Mouse (Mus musculus) lung, adult 2 months (tissue): ENCODE measurements around the gene Zfp975. TPM values are rescaled to one million over a fixed set of nuclear protein-coding genes. Genes with fewer than 3 reads are reported as not detected.
"Not testable (repeated sequence)": the region's sequence is repeated elsewhere in the genome, so short reads cannot be mapped to it uniquely, and the experiment has no call there.

ENCODE experiments used
- DNase-seq: peaks from one replicate; pipeline ENCODE4 v3.0.0; 2022
- H3K4me1 ChIP-seq: fragments of 200-500 bp; 2 replicates; pipeline ENCODE4 v1.6.1; 2011; ENCODE audit warnings: low read length; ENCODE audit not compliant: control insufficient read depth, insufficient read depth
- H3K4me3 ChIP-seq: fragments of 200-500 bp; replicated peaks from 2 replicates; pipeline ENCODE3; 2011; ENCODE audit warnings: low read depth, mild to moderate bottlenecking, control low read depth, low read length; ENCODE audit errors: extremely low read depth
- CTCF ChIP-seq: fragments of 200-500 bp; IDR thresholded peaks from 2 replicates; pipeline ENCODE4 v1.5.1; 2011; ENCODE audit warnings: mild to moderate bottlenecking, low read length, control low read depth; ENCODE audit not compliant: insufficient read depth
- POLR2A ChIP-seq: fragments of 200-500 bp; IDR thresholded peaks from 2 replicates; pipeline ENCODE4 v1.6.1; 2011; ENCODE audit warnings: low read depth, mild to moderate bottlenecking, control low read depth, low read length, borderline replicate concordance; ENCODE audit errors: extremely low read depth
- WGBS: fragments of 180-500 bp; shearing (Covaris S2); methylation state at CpG from one replicate; pipeline ENCODE4 v1.1.7; 2018; 5-methylcytosine and 5-hydroxymethylcytosine counted together
- polyA plus RNA-seq: library from polyadenylated mRNA; depleted of rRNA; stranded (reverse); fragments of >200 nt; gene quantifications from 2 replicates; pipeline ENCODE4 v1.2.3, GENCODE M21; 2012; rRNA removed

The Zfp975 gene
- 0.33 and 0.46 TPM in 2 replicates for polyA plus RNA-seq

- not testable (repeated sequence) for H3K4me1 ChIP-seq
- under 1% methylated on average over 23 of the region's 23 CpGs for WGBS
- peak; percentile 82 for DNase-seq
- TF ChIP-seq POLR2A = peak; percentile 48; the same call in 1 of the 2 replicates
- peak within 1 kb of the TSS; percentile 61 for H3K4me3 ChIP-seq
Observed at GRCm38 (mm10) chr7:42692362-42693158, at the start of gene Zfp975. Gene Zfp975 (minus strand): TSS chr7:42692742.

DNA sequence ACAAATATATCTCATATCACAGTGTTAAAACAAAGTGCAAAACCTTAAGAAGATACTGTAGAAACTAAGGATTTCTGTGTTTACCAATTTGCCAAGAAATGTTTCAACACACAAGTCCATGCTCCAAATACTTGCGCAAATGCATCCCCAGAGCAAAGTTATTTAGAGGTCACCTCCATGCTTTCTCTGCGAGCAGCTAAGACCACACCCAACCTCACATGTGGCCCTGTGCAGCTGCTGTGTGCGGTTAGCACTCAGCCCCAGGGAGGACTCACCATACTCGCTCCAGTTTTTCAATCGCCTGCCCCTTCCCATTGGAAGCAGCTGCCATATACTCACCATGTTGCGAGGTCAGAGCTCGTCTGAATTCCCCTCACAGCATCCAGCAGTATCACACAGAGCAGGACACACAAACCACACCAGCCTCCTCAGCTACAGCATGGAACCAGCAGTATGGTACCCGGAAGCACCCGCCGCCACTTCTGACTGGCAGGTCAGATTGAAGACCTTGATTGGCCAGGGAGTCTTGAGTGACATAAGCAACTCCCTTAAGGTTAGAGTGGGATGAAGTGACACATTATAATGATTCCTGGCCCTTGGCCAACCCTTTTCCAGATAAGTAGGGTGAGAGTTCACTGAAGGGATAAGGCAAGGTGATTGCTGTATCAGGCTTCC, 46.1 kb upstream of the Zfp975 start:
- DNase-seq = no peak
- H3K4me3 ChIP-seq = no peak overlapping the region
- TF ChIP-seq CTCF (no peak), POLR2A (no peak)
- H3K4me1 ChIP-seq = no peaks in the 10 kb centered on the region
- 84% methylated on average over 10 of the region's 10 CpGs for WGBS

DNA sequence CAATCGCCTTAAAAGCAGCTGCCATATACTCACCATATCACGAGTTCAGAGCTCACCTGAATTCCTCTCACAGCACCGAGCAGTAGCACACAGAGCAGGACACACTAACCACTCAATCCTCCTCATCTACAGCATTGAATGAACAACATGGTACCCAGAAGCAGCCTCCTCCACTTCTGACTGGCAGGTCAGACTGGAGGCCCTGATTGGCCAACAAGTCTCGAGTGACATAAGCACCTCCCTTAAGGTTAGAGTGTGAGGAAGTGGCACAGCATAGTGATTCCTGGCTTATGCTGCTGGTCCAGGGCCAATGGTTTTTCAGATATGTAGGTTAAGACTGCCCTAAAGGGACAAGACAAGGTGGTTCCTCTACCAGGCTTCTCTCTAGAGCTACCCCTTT, 34.4 kb upstream of the Zfp975 start, which contains the start of gene Gm17067:
Gene Gm17067, minus strand, starts transcription at position 101 of the 400 bp plus-strand sequence.
- not testable (repeated sequence) for DNase-seq

DNA sequence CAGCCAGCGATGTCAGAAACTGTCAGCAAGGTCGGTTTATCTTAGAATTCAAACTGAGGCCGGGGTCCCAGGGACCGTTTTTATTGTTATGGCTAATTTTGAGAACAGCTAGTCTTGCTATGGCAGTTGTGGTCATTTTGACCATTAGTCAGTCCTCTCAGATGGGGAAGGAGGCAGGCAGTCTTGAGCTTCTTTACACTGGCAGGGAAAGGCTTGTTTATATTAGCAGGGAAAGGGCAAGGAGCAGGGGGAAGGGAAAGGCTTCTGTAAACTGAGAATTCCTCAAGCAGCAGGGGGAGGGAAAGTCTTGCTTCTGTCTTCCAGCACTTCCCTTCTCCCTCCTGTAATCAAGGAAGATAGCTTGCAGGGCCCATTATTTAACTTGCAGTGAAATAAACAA, 709 bp upstream of the Zfp975 start:
- DNase-seq = peak; percentile 38
- not testable (repeated sequence) for H3K4me1 ChIP-seq, H3K4me3 ChIP-seq
- under 1% methylated on average over 4 of the region's 4 CpGs for WGBS

More for the DNA sequence above, 34.4 kb upstream of the Zfp975 start, which contains the start of gene Gm17067:
- WGBS = 80% methylated on average over 4 of the region's 4 CpGs
- not testable (repeated sequence) for H3K4me1 ChIP-seq, H3K4me3 ChIP-seq

DNA sequence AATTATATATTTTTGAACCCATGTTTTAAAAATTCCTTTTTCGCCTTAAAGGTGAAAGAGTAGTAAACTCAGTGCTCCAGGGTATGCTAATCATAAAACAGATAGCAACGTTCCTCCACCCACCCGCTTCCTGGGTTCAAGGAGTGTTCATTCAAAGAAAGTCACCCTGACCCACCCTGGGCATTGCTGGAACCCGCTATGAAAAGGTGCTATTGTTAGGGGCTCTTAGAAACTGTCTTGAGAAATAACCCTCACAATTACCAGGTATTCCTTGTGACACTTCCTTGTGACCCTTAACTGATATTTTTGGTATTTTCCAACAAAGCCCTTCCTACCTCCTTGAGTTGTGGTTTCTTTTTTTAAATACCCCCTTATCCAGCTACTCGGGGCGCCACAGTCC, 12.5 kb downstream of the Zfp975 start:
- DNase-seq, H3K4me3 ChIP-seq, H3K4me1 ChIP-seq: not testable (repeated sequence)
- WGBS = 96% methylated on average over 6 of the region's 6 CpGs

- H3K4me1 ChIP-seq, DNase-seq, H3K4me3 ChIP-seq: not testable (repeated sequence)
Observed at GRCm38 (mm10) chr7:42679646-42680045, 12.9 kb downstream of the Zfp975 start.

GRCm38 (mm10) chr7:42660140-42660539, 32.4 kb downstream of the Zfp975 start:
- H3K4me3 ChIP-seq, H3K4me1 ChIP-seq, DNase-seq: not testable (repeated sequence)
- 72% methylated on average over 5 of the region's 5 CpGs for WGBS

DNA sequence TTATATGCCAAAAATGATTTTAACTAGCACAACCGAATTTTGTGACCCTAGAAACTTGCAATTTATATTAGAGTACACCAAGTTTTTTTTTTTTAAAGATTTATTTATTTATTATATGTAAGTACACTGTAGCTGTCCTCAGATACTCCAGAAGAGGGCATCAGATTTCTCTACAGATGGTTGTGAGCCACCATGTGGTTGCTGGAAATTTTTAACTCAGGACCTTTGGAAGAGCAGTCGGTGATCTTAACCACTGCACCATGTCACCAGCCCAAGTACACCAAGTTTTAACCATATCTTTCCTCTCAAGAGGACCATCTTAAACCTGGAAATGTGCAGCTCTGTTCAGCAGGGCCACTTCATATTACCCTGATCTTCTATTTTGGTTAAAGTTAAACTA, 37.3 kb downstream of the Zfp975 start:
- 68% methylated on average over 2 of the region's 2 CpGs for WGBS
- DNase-seq, H3K4me1 ChIP-seq, H3K4me3 ChIP-seq: not testable (repeated sequence)

DNA sequence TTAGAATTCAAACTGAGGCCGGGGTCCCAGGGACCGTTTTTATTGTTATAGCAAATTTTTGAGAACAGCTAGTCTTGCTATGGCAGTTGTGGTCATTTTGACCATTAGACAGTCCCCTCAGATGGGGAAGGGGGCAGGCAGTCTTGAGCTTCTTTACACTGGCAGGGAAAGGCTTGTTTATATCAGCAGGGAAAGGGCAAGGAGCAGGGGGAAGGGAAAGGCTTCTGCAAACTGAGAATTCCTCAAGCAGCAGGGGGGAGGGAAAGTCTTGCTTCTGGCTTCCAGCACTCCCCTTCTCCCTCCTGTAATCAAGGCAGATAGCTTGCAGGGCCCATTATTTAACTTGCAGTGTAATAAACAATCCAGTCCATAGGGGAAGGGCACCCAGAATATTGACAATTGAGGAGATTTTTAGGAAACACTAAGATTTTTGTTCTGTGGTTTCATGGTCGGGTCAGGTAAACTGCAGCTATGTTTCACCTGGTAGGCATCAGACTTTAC, 49.4 kb downstream of the Zfp975 start:
- H3K4me3 ChIP-seq = not testable (repeated sequence)

DNA sequence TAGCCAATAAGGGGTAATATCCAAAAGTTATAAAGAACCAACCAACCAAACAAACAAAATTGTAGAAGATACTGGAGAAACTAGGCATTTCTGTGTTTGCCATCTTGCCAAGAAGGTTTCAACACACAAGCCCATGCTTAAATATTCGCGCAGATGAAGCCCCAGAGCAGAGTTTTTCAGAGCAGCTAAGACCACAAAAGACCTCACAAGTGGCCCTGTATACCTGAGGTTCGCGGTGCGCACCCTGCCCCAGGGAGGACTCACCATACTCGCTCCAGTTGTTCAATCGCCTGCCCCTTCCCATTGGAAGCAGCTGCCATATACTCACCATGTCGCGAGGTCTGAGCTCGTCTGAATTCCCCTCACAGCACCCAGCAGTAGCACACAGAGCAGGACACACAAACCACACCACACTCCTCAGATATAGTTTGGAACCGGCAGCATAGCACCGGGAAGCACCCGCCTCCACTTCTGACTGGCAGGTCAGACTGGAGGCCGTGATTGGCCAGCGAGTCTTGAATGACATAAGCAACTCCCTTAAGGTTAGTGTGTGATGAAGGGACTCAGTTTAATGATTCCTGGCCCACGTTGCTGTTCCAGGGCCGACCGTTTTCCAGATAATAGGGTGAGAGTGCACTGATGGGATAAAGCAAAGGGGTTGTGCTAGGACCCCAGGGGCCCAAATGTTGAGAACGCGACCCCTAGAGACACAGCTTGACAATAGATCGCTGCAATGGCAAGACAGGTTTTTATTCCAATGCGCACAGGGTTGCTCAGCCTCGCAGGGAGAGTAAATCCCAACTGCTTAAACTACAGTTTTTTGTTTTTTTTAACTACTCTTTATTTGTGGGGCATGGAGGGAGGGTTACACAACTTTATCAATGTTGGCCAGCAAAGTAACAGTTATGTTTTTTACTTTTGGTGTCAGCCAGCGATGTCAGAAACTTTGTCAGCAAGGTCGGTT, 50.1 kb downstream of the Zfp975 start, which contains the start of gene Zfp976:
Gene Zfp976, minus strand, starts transcription at position 437 of the 964 bp plus-strand sequence.
- H3K4me3 ChIP-seq = peak within 1 kb of the TSS; percentile 51
- not testable (repeated sequence) for H3K4me1 ChIP-seq
- DNase-seq = peak; percentile 64
- WGBS = 2% methylated on average over 25 of the region's 25 CpGs

More for the DNA sequence above, 49.4 kb downstream of the Zfp975 start:
- WGBS = 25% methylated on average over 3 of the region's 3 CpGs
- DNase-seq = peak; percentile 3
- H3K4me1 ChIP-seq = not testable (repeated sequence)

- DNase-seq, H3K4me3 ChIP-seq, H3K4me1 ChIP-seq: not testable (repeated sequence)
Observed at GRCm38 (mm10) chr7:42631031-42631430, 61.5 kb downstream of the Zfp975 start.
